Mouse (Mus musculus): Measurements from ENCODE around the gene Cfap61.

Cfap61 gene

GRCm38 (mm10) chr2:146257609-146258008 lies 323.0 kb downstream of the Cfap61 start:
- no peak for DNase-seq (ENCODE audit: low spot score)

GRCm38 (mm10) chr2:146258736-146259469 lies 324.3 kb downstream of the Cfap61 start:
- peak; percentile 10 for DNase-seq (ENCODE audit: low spot score)

GRCm38 (mm10) chr2:146259787-146260560 lies 325.4 kb downstream of the Cfap61 start:
- DNase-seq (ENCODE audit: low spot score), result no peak

- DNase-seq (ENCODE audit: low spot score), result no peak
These were observed 326.6 kb downstream of the Cfap61 start for GRCm38 (mm10) chr2:146261146-146261545.

- DNase-seq (ENCODE audit: low spot score), result no peak
These were observed 327.6 kb downstream of the Cfap61 start for GRCm38 (mm10) chr2:146262215-146262614.

- DNase-seq (ENCODE audit: low spot score), result no peak
These were observed 328.4 kb downstream of the Cfap61 start for GRCm38 (mm10) chr2:146262966-146263365.
